18 mouse cellular contexts compared by ENCODE assay signal in the genomic region with DNA sequence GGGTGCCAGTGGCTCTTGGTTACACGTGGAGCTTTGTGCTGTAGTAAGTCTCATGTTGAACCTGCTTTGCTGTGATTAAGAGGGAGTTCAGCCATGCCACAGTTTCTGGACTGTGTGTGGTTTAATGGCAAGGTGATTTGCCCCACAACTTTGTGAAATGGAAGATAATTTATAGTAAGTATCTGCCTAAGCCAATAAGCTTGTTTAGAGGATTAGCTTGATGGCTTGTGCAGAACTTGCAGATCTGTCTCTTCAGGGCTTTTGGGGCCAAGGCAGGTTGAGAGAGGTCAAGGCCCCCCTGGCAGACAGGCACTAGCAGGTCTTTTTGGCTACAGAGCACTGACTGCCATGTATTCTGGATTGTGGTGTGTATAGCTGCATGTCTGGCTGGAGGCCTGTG.
"Had no signal": no experiment of that assay in that cellular context is flagged by ENCODE, and none has a peak within 500 bp of the region (broad histone marks: within the 10 kb centered on the region; RNA-seq: fewer than 3 reads in every experiment).

No protein-coding gene starts in this region.

- DNase-seq: lung, adult 18-20 months; lung, embryonic 14.5 days; lung, postnatal 10 days; lung, postnatal 4 days; midbrain, embryonic 14.5 days; right cerebral cortex, postnatal 25 days; right cerebral cortex, postnatal 4 days; spleen, adult 18-20 months; thymus, adult 18-20 months; thymus, postnatal 14 days; thymus, postnatal 36 days had no signal

- H3K27ac ChIP-seq: liver, embryonic 12.5 days; liver, embryonic 14.5 days; midbrain, embryonic 12.5 days; neural tube, embryonic 13.5 days; neural tube, embryonic 15.5 days had no signal

- ATAC-seq: liver, embryonic 12.5 days; midbrain, embryonic 16.5 days had no signal

- H3K4me3 ChIP-seq: liver, embryonic 12.5 days; midbrain, embryonic 12.5 days; myocyte; neural tube, embryonic 13.5 days; neural tube, embryonic 15.5 days had no signal

- H3K4me2 ChIP-seq: liver, embryonic 12.5 days; lung, embryonic 14.5 days; midbrain, embryonic 12.5 days; neural tube, embryonic 13.5 days; neural tube, embryonic 15.5 days had no signal

- H3K9ac ChIP-seq: liver, embryonic 12.5 days; liver, embryonic 14.5 days; lung, embryonic 14.5 days; midbrain, embryonic 12.5 days; neural tube, embryonic 13.5 days; neural tube, embryonic 15.5 days had no signal

- H3K27me3 ChIP-seq: liver, embryonic 12.5 days; midbrain, embryonic 12.5 days; neural tube, embryonic 13.5 days; neural tube, embryonic 15.5 days had no signal

- H3K4me1 ChIP-seq: midbrain, embryonic 12.5 days; neural tube, embryonic 13.5 days; neural tube, embryonic 15.5 days had no signal

- H3K9me3 ChIP-seq: liver, embryonic 12.5 days; midbrain, embryonic 12.5 days; neural tube, embryonic 13.5 days; neural tube, embryonic 15.5 days had no signal
